Mouse (Mus musculus) granulocyte monocyte progenitor cell, adult 5-6 weeks (primary cell): ENCODE measurements at regions not wholly inside any gene's neighbourhood (a gene's known extent, or its start where the extent isn't known, plus 50 kb on each side); places are given as distances from the start of the nearest gene placed in this dataset.

Experiments used
- ATAC-seq: replicated peaks from 2 replicates; pipeline ENCODE4 v1.8.0; 2016; ENCODE audit warnings: mild to moderate bottlenecking, moderate TSS enrichment, inconsistent platforms; ENCODE audit not compliant: poor library complexity, severe bottlenecking

DNA sequence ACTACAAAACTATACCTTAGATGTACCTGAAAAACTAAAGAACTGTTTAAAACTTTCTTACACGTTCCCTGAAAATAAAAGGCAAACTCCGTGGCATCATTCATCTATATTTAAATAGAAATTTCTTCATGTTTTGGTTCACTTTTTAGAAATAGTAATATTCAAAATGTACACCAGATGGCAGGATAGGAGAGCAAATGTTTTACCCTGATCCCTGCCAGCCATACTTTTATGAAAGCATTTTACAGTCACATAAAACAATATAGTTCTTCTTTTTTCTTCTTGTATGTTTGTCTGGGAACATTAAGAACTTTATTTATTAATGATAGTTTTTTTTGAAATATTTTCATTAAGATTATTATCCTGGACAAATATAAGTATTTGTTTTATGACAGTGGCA is 68.5 kb downstream of the 4921530L21Rik start:
- no peak; the same call in 1 of the 2 replicates for ATAC-seq

DNA sequence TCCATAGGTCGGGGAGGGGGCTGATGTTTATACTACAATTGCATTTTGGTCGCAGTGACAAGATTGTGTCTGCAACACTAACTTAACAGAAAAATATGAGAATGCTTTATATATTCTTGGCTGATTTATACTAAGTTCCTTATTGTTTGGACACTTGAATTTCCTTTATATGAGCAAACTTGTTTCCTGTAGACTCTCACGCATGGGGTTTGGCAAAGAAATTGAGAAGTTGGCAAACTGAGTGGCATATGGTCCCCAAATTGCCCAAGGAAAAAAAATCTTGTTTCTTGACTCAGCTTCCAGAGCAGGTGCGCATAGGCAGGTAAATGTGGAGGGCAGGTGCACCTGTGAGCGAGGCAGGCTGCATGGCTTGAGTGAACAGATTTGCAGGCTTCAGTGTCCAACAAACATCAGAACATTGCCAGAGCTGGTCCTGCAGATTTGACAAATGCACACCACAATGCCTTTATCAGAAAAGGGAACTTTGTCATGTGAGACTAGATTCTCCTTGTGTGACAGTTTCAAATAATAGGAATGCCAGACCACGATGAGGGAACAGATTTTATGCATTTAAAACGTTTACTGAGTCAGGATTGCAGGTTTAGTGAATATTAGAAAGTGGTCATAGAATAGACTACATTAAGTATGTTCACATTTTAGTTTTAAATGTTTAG is 75.1 kb downstream of the 4921530L21Rik start:
- ATAC-seq, result peak; percentile 12; the same call in 1 of the 2 replicates

DNA sequence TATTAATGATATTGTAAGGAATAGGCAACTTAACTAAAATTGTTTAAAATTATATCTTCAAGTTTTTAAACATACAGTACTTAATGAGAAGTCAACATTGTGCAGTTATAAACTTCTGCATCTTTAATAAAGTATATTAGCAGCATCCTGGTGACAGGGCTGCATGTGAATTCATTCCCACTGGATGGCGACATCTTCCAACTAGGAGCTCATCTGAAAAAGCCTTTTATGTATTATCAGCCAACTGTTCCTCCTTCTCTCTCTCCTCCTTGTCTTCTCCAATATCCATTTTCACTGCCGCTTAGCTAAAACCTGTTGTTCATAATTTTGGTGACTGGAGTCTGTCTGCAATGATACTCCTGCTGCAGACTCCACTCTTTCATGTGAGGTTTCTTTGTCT is 103.0 kb downstream of the 4921530L21Rik start:
- ATAC-seq, result no peak

DNA sequence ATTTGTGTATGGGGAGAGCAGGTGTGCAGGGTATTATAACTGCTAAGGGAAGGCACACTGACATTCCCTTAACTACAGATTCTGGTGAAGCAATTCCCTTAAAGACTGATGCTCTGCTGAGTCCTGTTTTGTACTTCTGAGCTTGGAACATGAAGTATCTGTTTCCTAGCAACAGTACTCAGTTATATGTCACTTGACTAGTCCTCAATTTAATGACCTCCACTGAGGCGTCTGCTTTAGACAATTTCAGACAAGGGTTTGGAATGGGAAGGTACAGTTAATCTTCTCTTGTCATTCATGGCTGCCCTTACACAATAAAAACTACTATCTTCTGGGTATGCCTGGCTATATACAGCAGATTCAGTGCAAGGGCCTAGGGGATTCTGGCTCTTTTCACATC is 117.3 kb downstream of the 4921530L21Rik start:
- no peak for ATAC-seq

DNA sequence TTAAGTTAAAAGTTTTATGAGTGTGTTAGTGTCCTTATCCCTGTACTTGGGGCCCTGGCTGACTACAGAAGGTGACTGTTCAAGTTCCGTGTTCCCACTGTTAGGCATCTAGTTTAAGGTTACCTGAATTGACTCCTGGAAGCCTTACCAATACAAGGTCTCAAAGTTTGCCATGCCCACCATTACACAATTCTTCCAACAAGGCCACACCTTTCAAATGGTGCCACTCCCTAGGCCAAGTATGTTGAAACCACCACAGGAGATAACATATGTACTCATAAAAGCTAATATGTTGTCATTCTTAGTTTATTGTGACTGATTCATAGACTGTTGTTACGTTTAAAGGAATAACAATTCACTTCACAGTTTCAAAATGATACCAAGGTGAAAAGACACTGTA is 140.6 kb downstream of the 4921530L21Rik start:
- ATAC-seq, result no peak
